In genomic region chr6:58987166-58987565, GRCm38 (mm10) we compare ENCODE assay signal across 25 mouse cellular contexts.
"Had no signal": no experiment of that assay in that cellular context is flagged by ENCODE, and none has a peak within 500 bp of the region (broad histone marks: within the 10 kb centered on the region; RNA-seq: fewer than 3 reads in every experiment).

No protein-coding gene starts in this region.

- H3K36me3 ChIP-seq: forebrain, embryonic 15.5 days; heart, embryonic 15.5 days; limb, embryonic 13.5 days; limb, embryonic 15.5 days; liver, embryonic 13.5 days; liver, embryonic 15.5 days had no signal

- H3K27ac ChIP-seq: forebrain, embryonic 15.5 days; heart, adult 2 months; heart, embryonic 13.5 days; heart, embryonic 15.5 days; hindbrain, embryonic 13.5 days; hindbrain, embryonic 15.5 days; hindbrain, postnatal 0 days; kidney, postnatal 0 days; limb, embryonic 13.5 days; limb, embryonic 15.5 days; liver, embryonic 13.5 days; liver, embryonic 15.5 days had no signal

- H3K4me1 ChIP-seq: forebrain, embryonic 15.5 days; heart, embryonic 13.5 days; heart, embryonic 15.5 days; hindbrain, embryonic 13.5 days; hindbrain, embryonic 15.5 days; limb, embryonic 13.5 days; limb, embryonic 15.5 days; liver, embryonic 13.5 days; liver, embryonic 15.5 days had no signal

- DNase-seq: forebrain, postnatal 0 days; gastrocnemius, postnatal 14 days; gastrocnemius, postnatal 36 days; heart, adult 11 months; heart, adult 2 months; heart, postnatal 14 days; heart, postnatal 36 days; layer of hippocampus, adult 9-11 months; layer of hippocampus, postnatal 36 days; left cerebral cortex, postnatal 4 days; liver, embryonic 13.5 days; lung, adult 18-20 months had no signal

- H3K9ac ChIP-seq: forebrain, embryonic 15.5 days; forebrain, postnatal 0 days; heart, embryonic 13.5 days; heart, embryonic 15.5 days; hindbrain, embryonic 13.5 days; hindbrain, embryonic 15.5 days; limb, embryonic 13.5 days; limb, embryonic 15.5 days; liver, embryonic 13.5 days; liver, embryonic 15.5 days had no signal

- H3K4me2 ChIP-seq: forebrain, embryonic 15.5 days; heart, embryonic 11.5 days; heart, embryonic 13.5 days; heart, embryonic 15.5 days; hindbrain, embryonic 13.5 days; hindbrain, embryonic 15.5 days; limb, embryonic 13.5 days; limb, embryonic 15.5 days; liver, embryonic 11.5 days; liver, embryonic 13.5 days; liver, embryonic 15.5 days had no signal

- H3K27me3 ChIP-seq: forebrain, embryonic 15.5 days; heart, embryonic 13.5 days; heart, embryonic 15.5 days; hindbrain, embryonic 13.5 days; hindbrain, embryonic 15.5 days; limb, embryonic 13.5 days; limb, embryonic 15.5 days; liver, embryonic 13.5 days; liver, embryonic 15.5 days had no signal

- H3K4me3 ChIP-seq: forebrain, embryonic 15.5 days; heart, adult 2 months; heart, embryonic 13.5 days; heart, embryonic 15.5 days; hindbrain, embryonic 13.5 days; hindbrain, embryonic 15.5 days; limb, embryonic 13.5 days; limb, embryonic 15.5 days; liver, embryonic 13.5 days; liver, embryonic 15.5 days had no signal

- H3K9me3 ChIP-seq: forebrain, embryonic 15.5 days; heart, embryonic 13.5 days; heart, embryonic 15.5 days; hindbrain, embryonic 13.5 days; hindbrain, embryonic 15.5 days; limb, embryonic 13.5 days; limb, embryonic 15.5 days; liver, embryonic 13.5 days; liver, embryonic 15.5 days had no signal

- ATAC-seq: forebrain, embryonic 15.5 days; forebrain, postnatal 0 days; hindbrain, postnatal 0 days; intestine, embryonic 16.5 days had no signal
